Comparison of ENCODE assay signal across 8 mouse cellular contexts in the genomic region with DNA sequence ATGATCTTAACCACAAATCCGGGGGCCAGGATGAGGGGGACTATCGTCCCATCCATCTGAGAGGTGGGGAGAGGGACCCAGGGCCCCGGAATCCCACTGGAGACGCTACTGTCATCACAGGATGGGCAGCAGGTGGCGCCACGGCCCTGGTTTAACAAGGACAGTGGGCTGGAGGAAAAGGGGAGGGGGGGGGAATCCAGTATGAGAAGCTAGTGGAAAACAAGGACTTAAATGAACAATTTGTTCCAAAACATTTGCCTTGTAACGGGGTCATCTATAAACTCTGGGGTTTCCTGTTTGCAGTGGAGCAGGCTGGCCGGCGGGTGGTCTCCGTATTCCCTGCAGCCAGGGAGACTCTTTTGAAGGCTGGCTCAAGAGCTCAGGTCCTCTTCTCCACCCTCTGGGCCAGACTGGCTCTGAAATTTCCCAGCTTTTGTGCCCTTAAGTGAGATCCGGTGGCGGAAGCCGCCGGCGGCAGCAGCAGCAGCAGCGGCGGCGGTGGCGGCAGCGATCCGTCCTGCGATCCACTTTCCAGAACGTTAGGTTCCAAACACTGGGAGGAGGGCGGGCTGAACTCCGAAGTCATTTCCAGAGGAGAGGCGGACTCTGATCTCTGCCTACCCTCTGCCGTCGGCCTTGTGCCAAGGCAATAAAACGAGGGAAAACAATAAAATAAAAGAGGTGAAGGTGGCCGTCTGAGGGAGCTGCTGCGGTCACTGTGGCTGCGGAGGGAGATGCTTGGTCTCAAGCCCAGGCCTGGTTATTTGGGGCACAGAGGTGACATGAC.
DNase-seq lines count a peak whose midpoint lies in the region; ATAC-seq and TF ChIP-seq lines count a peak whose summit lies in the region.

No protein-coding gene starts in this region.

- no peaks in the 10 kb centered on the region for H3K9me3 ChIP-seq in forebrain, postnatal 0 days (ENCODE audit: low read length)

- ATAC-seq in CD4-positive, CD25-positive, alpha-beta regulatory T cell, adult 4 months: peak; percentile 44
- ATAC-seq in forebrain, postnatal 0 days: peak; percentile 69
- ATAC-seq in neutrophil, adult 5-6 weeks (ENCODE audit: extremely low read depth, insufficient number of reproducible peaks, low FRiP score, poor library complexity, severe bottlenecking): peak; percentile 49; the same call in 1 of the 2 replicates

- peak overlapping the region; percentile 33 for H3K4me3 ChIP-seq in forebrain, postnatal 0 days (ENCODE audit: low read depth, low read length)
- peak overlapping the region; percentile 58 for H3K4me3 ChIP-seq in layer of hippocampus, adult 2 months
- peak overlapping the region; percentile 17 for H3K4me3 ChIP-seq in lung, adult 2 months (replicated peaks; ENCODE audit: extremely low read depth, low read depth, low read length)

- H3K4me2 ChIP-seq in forebrain, postnatal 0 days (ENCODE audit: low read depth): peak overlapping the region; percentile 79

- DNase-seq in cerebellum, adult 11 months: peak; percentile 68
- peak; percentile 91 for DNase-seq in forebrain, postnatal 0 days
- peak; percentile 90 for DNase-seq in heart, postnatal 4 days
- DNase-seq in layer of hippocampus, adult 2 months (ENCODE audit: low spot score in 2 of 2): peak; percentile 67 to 82
- DNase-seq in lung, adult 2 months: peak; percentile 76
- DNase-seq in thymus, postnatal 10 days (ENCODE audit: low spot score in 2 of 2): peak; percentile 58 to 81

- peaks cover 3% of the 10 kb centered on the region; the same call in 1 of the 2 replicates for H3K4me1 ChIP-seq in forebrain, postnatal 0 days (ENCODE audit: insufficient read depth)
- peaks cover 12% of the 10 kb centered on the region for H3K4me1 ChIP-seq in lung, adult 2 months (ENCODE audit: control insufficient read depth, insufficient read depth, low read length)

- WGBS in forebrain, postnatal 0 days: 1% methylated on average over 32 of the region's 32 CpGs
- 1% methylated on average over 32 of the region's 32 CpGs for WGBS in lung, adult 2 months

- H3K36me3 ChIP-seq in forebrain, postnatal 0 days (ENCODE audit: insufficient read depth): no peaks in the 10 kb centered on the region

- peak; percentile 47; the same call in 1 of the 2 replicates for TF ChIP-seq POLR2A in lung, adult 2 months (IDR thresholded peaks at IDR 0.05; ENCODE audit: borderline replicate concordance, extremely low read depth, low read depth, low read length)

- no peaks in the 10 kb centered on the region for H3K27me3 ChIP-seq in forebrain, postnatal 0 days (ENCODE audit: insufficient read depth, low read length)

- H3K27ac ChIP-seq in forebrain, postnatal 0 days (ENCODE audit: low read depth, low read length): 0 out of 2 replicates have a peak overlapping the region, but pooled peaks have one; percentile 45
- peak overlapping the region; percentile 84 for H3K27ac ChIP-seq in layer of hippocampus, adult 2 months

- peak; percentile 91 for TF ChIP-seq CTCF in forebrain, postnatal 0 days (IDR thresholded peaks at IDR 0.05; ENCODE audit: low read depth)
- peak; percentile 82 for TF ChIP-seq CTCF in layer of hippocampus, adult 2 months (conservative IDR thresholded peaks at IDR 0.05)
- peak; percentile 60 for TF ChIP-seq CTCF in lung, adult 2 months (IDR thresholded peaks at IDR 0.05; ENCODE audit: insufficient read depth, low read length)

- peak overlapping the region; percentile 50 for H3K9ac ChIP-seq in forebrain, postnatal 0 days

Comparison
In these comparisons a context has a peak if more than half of its experiments do, and no peak if none do; other contexts are left out.
1. Peak in every context shown above with its lines: DNase-seq, ATAC-seq, H3K4me3 ChIP-seq and H3K27ac ChIP-seq.